Mouse (Mus musculus): ENCODE measurements around the gene Smim14. TPM values are rescaled to one million over a fixed set of nuclear protein-coding genes. Genes with fewer than 3 reads are reported as not detected.

Gene Smim14
- total RNA-seq, 2 experiments from 2014 or later, result 156 to 163 TPM

DNA sequence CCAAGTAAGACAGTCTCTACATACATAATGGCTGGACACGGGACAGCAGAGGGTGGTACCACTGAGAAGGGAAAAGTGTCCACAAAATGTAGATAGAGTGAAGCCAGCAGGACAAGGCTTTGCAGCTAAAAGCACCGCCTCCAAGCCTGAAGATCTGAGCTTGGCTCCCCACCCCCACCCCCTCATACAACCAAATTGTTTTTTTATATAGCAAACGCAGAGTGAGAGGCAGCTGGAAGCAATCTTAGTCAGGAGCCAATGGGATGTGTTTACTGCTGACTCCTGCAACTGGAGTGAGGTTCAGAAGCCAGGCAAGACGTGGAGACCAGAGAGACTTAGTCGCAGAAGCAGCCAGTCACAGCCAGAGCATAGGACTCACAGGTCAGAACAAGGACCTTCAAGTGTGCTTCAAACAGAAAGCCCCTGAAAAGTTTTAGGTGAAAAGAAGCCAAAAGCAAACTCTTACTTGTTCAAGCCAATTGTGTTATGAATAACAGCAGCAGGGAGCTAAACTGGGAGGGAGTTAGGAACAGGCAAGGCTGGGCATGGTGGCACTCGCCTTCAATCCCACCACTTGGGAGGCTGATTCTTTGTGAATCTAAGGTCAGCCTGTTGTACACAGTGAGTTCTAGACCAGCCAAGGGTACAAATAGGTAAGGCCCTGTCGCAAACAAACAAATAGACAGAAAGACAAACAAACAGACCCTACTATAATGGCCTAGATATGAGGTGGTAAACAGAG is 79.7 kb downstream of the Smim14 start:
- H3K4me3 ChIP-seq, result no peak overlapping the region
- intact Hi-C loops (cut with DNase I), result no loop called here
- H3K27ac ChIP-seq, result no peak overlapping the region
- no peak for TF ChIP-seq CTCF (IDR thresholded peaks at IDR 0.05)
- DNase-seq (ENCODE audit: extremely low spot score in 1 of 2, low spot score in 2 of 2), result no peak

- Histone ChIP-seq H3K27ac (no peak overlapping the region), H3K4me3 (no peak overlapping the region)
- DNase-seq (ENCODE audit: extremely low spot score in 1 of 2, low spot score in 2 of 2), result no peak
- TF ChIP-seq CTCF (IDR thresholded peaks at IDR 0.05), result no peak
- intact Hi-C loops (cut with DNase I), result no loop called here
Observed at GRCm38 (mm10) chr5:65454771-65455170, 82.2 kb downstream of the Smim14 start.

GRCm38 (mm10) chr5:65448941-65449340 is 88.0 kb downstream of the Smim14 start:
- intact Hi-C loops (cut with DNase I), result no loop called here
- TF ChIP-seq CTCF (IDR thresholded peaks at IDR 0.05), result no peak
- Histone ChIP-seq H3K27ac (no peak overlapping the region), H3K4me3 (no peak overlapping the region)
- DNase-seq (ENCODE audit: extremely low spot score in 1 of 2, low spot score in 2 of 2), result no peak

DNA sequence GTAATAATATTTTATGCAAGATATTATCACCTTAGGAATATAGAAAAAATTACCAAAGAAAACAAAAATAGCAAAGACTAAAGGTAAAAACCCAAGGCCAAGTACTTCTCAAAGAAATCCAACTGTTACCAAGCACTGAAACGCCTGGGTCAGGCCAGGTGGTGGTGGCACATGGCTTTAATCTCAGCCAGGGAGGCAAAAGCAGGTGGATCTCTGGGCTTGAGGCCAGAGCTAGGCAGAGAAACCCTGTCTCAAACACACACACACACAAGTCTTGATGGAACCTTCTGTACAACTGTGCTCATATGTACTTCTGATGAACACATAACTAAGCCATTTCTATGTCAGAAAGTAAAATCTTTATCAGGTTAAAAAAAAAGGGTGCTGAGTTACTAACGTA is 89.2 kb downstream of the Smim14 start:
- Histone ChIP-seq H3K4me3 (no peak overlapping the region), H3K27ac (no peak overlapping the region)
- TF ChIP-seq CTCF (IDR thresholded peaks at IDR 0.05), result no peak
- intact Hi-C loops (cut with DNase I), result no loop called here
- DNase-seq (ENCODE audit: extremely low spot score in 1 of 2, low spot score in 2 of 2), result no peak

GRCm38 (mm10) chr5:65446756-65447155 is 90.2 kb downstream of the Smim14 start:
- H3K4me3 ChIP-seq, result no peak overlapping the region
- no peak for DNase-seq (ENCODE audit: extremely low spot score in 1 of 2, low spot score in 2 of 2)
- no peak overlapping the region for H3K27ac ChIP-seq
- intact Hi-C loops (cut with DNase I), result no loop called here
- no peak for TF ChIP-seq CTCF (IDR thresholded peaks at IDR 0.05)

- H3K4me3 ChIP-seq, result no peak overlapping the region
- no peak for DNase-seq (ENCODE audit: extremely low spot score in 1 of 2, low spot score in 2 of 2)
- no peak for TF ChIP-seq CTCF (IDR thresholded peaks at IDR 0.05)
- H3K27ac ChIP-seq, result no peak overlapping the region
- intact Hi-C loops (cut with DNase I), result no loop called here
Observed at GRCm38 (mm10) chr5:65444981-65445380, 92.0 kb downstream of the Smim14 start.

DNA sequence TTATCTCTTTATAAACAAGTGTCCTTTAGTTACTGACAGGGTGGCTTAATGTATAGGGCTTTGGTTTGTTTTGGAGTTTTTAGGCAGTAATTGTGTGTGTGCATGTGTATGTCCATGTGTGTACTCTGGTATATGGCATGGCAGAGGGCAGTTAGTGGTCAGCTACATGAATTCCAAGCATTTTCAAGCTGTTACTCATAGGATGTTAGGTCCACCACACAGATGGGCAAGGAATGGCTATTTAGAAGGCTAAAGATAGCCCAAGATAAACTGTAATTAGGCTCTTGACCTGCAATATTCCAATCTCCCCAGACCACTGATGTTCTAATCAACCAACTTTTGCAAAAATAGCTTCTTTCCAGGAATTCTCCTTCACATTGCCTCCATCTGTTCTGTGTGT is 98.9 kb downstream of the Smim14 start:
- DNase-seq (ENCODE audit: extremely low spot score in 1 of 2, low spot score in 2 of 2), result no peak
- Histone ChIP-seq H3K27ac (no peak overlapping the region), H3K4me3 (no peak overlapping the region)
- intact Hi-C loops (cut with DNase I), result loop anchor here (5.0 to 10.0 kb wide), 2 partner anchors 99 to 257 kb away; partner anchors contain the start of genes Pds5a, Smim14 and Ube2k
- TF ChIP-seq CTCF (IDR thresholded peaks at IDR 0.05), result no peak

- H3K4me3 ChIP-seq, result peak within 1 kb of the TSS; percentile 91
- intact Hi-C loops (cut with DNase I), result loop anchor here (1.0 to 10.0 kb wide), 3 partner anchors 56 to 259 kb away; partner anchors contain the start of genes Gm43552, Pds5a, Smim14 and Ube2k
Observed at GRCm38 (mm10) chr5:65435806-65436561, 101.0 kb downstream of the Smim14 start, which contains the start of gene Ugdh. Gene Ugdh (minus strand): TSS chr5:65435949.

DNA sequence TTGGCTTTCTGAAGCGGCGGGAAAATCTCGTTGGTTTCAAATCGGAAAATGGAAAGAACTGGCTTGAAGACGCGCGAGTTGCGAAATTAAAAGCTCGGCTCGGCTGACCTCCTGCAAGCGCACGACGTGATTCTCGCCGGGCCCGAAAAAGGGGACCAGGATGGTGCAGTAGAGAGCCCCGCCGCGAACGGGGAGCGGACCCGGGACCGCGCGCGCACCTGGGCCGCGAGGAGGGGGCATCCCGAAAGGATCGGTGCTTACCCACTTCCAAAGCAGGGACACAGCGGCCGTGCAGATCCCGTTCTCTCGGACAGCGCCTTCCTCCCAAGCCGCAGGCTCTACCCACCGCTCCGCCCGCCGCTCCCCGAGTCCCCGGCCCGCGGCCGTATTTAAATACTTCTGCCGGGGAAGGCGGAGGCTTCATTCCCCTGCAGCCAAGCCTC is 101.6 kb downstream of the Smim14 start:
- peak in 1 of 2 experiments; percentile 23 for DNase-seq (ENCODE audit: extremely low spot score in 1 of 2, low spot score in 2 of 2)
- intact Hi-C loops (cut with DNase I), result loop anchor here (1.0 to 10.0 kb wide), 3 partner anchors 57 to 259 kb away; partner anchors contain the start of genes Gm43552, Pds5a, Smim14 and Ube2k
- Histone ChIP-seq H3K27ac (peak overlapping the region; percentile 90), H3K4me3 (peak overlapping the region; percentile 91)
- no peak for TF ChIP-seq CTCF (IDR thresholded peaks at IDR 0.05)

More at GRCm38 (mm10) chr5:65435806-65436561, 101.0 kb downstream of the Smim14 start, which contains the start of gene Ugdh:
- peak; percentile 94 to 96 for DNase-seq (ENCODE audit: extremely low spot score in 1 of 2, low spot score in 2 of 2)
- TF ChIP-seq CTCF (IDR thresholded peaks at IDR 0.05), result no peak
- peak within 1 kb of the TSS; percentile 90 for H3K27ac ChIP-seq

DNA sequence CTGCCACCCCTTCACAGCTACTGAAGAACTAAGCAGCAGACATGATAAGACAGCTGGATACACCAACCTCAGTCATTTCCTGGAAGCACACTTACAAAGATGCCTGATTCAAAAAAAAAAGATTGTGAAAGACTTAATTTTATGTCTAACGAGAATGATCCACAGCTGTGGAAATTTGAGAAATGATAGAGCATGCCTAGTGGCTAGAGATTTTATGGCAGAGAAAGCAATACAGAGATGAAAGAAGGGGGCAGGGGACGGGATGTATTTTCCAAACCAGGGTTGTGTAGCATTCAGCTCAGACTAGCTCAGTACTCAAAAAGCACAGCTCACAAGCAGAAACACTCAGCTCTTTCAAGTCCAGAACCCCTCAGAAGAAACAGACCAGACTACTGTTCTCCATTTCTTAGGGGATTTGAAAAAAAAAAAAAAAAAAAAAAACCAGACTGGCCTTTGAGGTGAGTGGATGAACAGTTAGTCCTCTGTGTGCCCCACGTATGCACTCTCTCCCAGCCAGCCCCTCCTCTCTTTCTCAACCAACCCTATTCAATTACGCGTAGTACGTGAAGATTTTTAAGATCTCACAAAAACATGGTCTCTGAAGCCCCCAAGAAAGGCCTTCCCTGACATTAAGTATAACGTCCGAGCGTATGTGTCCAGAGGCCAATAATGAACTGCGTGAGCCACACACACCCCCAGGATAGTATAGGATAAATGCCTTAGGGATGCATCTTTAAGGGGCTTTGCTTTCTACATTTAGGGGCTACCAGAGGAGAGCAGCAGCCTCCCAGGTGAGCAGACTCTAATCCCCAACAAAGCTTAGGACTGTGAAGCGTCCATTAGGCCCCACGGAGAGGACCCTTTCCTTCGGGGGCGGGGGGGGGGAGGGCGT is 102.3 kb downstream of the Smim14 start:
- peak; percentile 9; the same call in 1 of the 2 replicates for TF ChIP-seq CTCF (IDR thresholded peaks at IDR 0.05)
- intact Hi-C loops (cut with DNase I), result loop anchor here (1.0 to 10.0 kb wide), 3 partner anchors 58 to 260 kb away; partner anchors contain the start of genes Gm43552, Pds5a, Smim14 and Ube2k
- DNase-seq (ENCODE audit: extremely low spot score in 1 of 2, low spot score in 2 of 2), result no peak
- H3K27ac ChIP-seq, result peak overlapping the region; percentile 90
- H3K4me3 ChIP-seq, result peak overlapping the region; percentile 91

DNA sequence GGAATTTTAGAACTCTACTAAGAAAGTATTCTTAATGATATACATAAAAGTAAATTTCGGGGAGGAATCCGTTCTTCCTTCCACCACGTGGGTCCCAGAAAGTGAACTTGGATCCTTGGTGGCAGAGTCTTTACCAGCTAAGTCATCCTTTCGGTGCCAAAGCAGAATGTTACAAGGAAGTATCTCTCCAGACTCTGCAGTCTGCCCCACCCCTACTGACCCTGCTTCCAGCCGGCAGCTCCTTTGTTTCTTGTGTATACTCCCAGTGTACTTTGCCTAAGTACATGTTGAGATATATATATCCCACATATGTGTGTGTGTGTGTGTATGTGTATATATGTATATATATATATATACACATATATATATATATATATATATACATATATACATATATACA is 107.5 kb downstream of the Smim14 start:
- Histone ChIP-seq H3K4me3 (no peak overlapping the region), H3K27ac (no peak overlapping the region)
- no peak for TF ChIP-seq CTCF (IDR thresholded peaks at IDR 0.05)
- DNase-seq (ENCODE audit: extremely low spot score in 1 of 2, low spot score in 2 of 2), result no peak
- intact Hi-C loops (cut with DNase I), result no loop called here

All from left cerebral cortex, adult 2 months (tissue).